Mouse (Mus musculus) forebrain, embryonic 12.5 days (tissue): Measurements from ENCODE around the gene Gpt2. TPM values are rescaled to one million over a fixed set of nuclear protein-coding genes. Genes with fewer than 3 reads are reported as not detected.

Source experiments
- ATAC-seq: fragments of 200-750 bp; cut with Nextera tagmentation; 2 replicates; pipeline ENCODE4 v1.8.0; 2017; ENCODE audit warnings: moderate TSS enrichment; ENCODE audit not compliant: low FRiP score
- H3K27ac ChIP-seq: fragments of 300-500 bp; sonication (generic); 2 replicates; pipeline ENCODE4 v1.5.1; 2016; ENCODE audit warnings: mild to moderate bottlenecking
- H3K27me3 ChIP-seq: fragments of 300-500 bp; sonication (generic); 2 replicates; pipeline ENCODE4 v1.6.1; 2016; ENCODE audit warnings: mild to moderate bottlenecking
- H3K36me3 ChIP-seq: fragments of 300-500 bp; sonication (generic); replicated peaks from 2 replicates; pipeline ENCODE4 v1.6.1; 2016; ENCODE audit warnings: mild to moderate bottlenecking
- H3K4me1 ChIP-seq: fragments of 300-500 bp; sonication (generic); 2 replicates; pipeline ENCODE4 v1.6.1; 2016
- H3K4me2 ChIP-seq: fragments of 300-500 bp; sonication (generic); 2 replicates; pipeline ENCODE4 v1.6.1; 2016; ENCODE audit warnings: mild to moderate bottlenecking, moderate library complexity
- H3K4me3 ChIP-seq: fragments of 300-500 bp; sonication (generic); replicated peaks from 2 replicates; pipeline ENCODE4 v1.5.1; 2016; ENCODE audit warnings: mild to moderate bottlenecking
- H3K9ac ChIP-seq: fragments of 300-500 bp; sonication (generic); 2 replicates; pipeline ENCODE4 v1.6.1; 2016; ENCODE audit warnings: mild to moderate bottlenecking
- H3K9me3 ChIP-seq: fragments of 300-500 bp; sonication (generic); 2 replicates; pipeline ENCODE4 v1.6.1; 2016
- WGBS: fragments of 180-500 bp; shearing (Covaris S2); methylation state at CpG from one replicate; pipeline ENCODE4 v1.1.7; 2016; 5-methylcytosine and 5-hydroxymethylcytosine counted together
- polyA plus RNA-seq: library from polyadenylated mRNA; unstranded; fragments of >200 nt; fragmentation: Nextera tagmentation; extraction: Ambion mirVana; gene quantifications from 2 replicates; pipeline ENCODE4 v1.2.1, GENCODE M21; 2016

Gpt2 gene
- polyA plus RNA-seq, 1 experiment from 2014 or later: 38.3 TPM

GRCm38 (mm10) chr8:85534163-85534562, 41.8 kb downstream of the Gpt2 start:
- WGBS: 83% methylated on average over 1 of the region's 1 CpGs
- no peaks in the 10 kb centered on the region for H3K9me3 ChIP-seq

GRCm38 (mm10) chr8:85536332-85536731, 44.0 kb downstream of the Gpt2 start:
- Histone ChIP-seq H3K36me3 (peaks cover 70% of the 10 kb centered on the region), H3K4me3 (no peak overlapping the region), H3K4me2 (no peak overlapping the region), H3K9me3 (no peaks in the 10 kb centered on the region), H3K27me3 (no peaks in the 10 kb centered on the region), H3K4me1 (no peaks in the 10 kb centered on the region), H3K27ac (no peak overlapping the region), H3K9ac (no peak overlapping the region)
- 96% methylated on average over 2 of the region's 2 CpGs for WGBS
- no peak for ATAC-seq

More at GRCm38 (mm10) chr8:85534163-85534562, 41.8 kb downstream of the Gpt2 start:
- no peak for ATAC-seq
- Histone ChIP-seq H3K36me3 (peaks cover 50% of the 10 kb centered on the region), H3K4me3 (no peak overlapping the region), H3K27me3 (no peaks in the 10 kb centered on the region), H3K27ac (no peak overlapping the region), H3K9ac (no peak overlapping the region), H3K4me2 (no peak overlapping the region), H3K4me1 (no peaks in the 10 kb centered on the region)

GRCm38 (mm10) chr8:85551934-85552333, 59.6 kb downstream of the Gpt2 start:
- H3K4me1 ChIP-seq: peaks cover 8% of the 10 kb centered on the region
- H3K9ac ChIP-seq: no peak overlapping the region
- 98% methylated on average over 1 of the region's 1 CpGs for WGBS
- no peak for ATAC-seq
- H3K4me3 ChIP-seq: no peak overlapping the region
- no peak overlapping the region for H3K4me2 ChIP-seq
- peaks cover 49% of the 10 kb centered on the region for H3K36me3 ChIP-seq
- no peak overlapping the region for H3K27ac ChIP-seq
- H3K9me3 ChIP-seq: no peaks in the 10 kb centered on the region
- H3K27me3 ChIP-seq: no peaks in the 10 kb centered on the region

- Histone ChIP-seq H3K9me3 (no peaks in the 10 kb centered on the region), H3K4me1 (peaks cover 8% of the 10 kb centered on the region), H3K9ac (peak overlapping the region; percentile 94), H3K4me2 (peak overlapping the region; percentile 90), H3K27ac (peak overlapping the region; percentile 90), H3K27me3 (no peaks in the 10 kb centered on the region), H3K4me3 (peak overlapping the region; percentile 99), H3K36me3 (peaks cover 24% of the 10 kb centered on the region)
- WGBS: under 1% methylated on average over 64 of the region's 66 CpGs
- ATAC-seq: peak; percentile 90
Observed at GRCm38 (mm10) chr8:85554391-85555180, 62.2 kb downstream of the Gpt2 start.

GRCm38 (mm10) chr8:85555181-85556145, 63.1 kb downstream of the Gpt2 start, which contains the start of gene Dnaja2:
Gene Dnaja2 (minus strand): TSS chr8:85555344.
- peak within 1 kb of the TSS; percentile 90 for H3K27ac ChIP-seq

GRCm38 (mm10) chr8:85556986-85557600, 64.7 kb downstream of the Gpt2 start:
- no peak for ATAC-seq
- Histone ChIP-seq H3K4me2 (no peak overlapping the region), H3K4me1 (peaks cover 8% of the 10 kb centered on the region), H3K4me3 (no peak overlapping the region), H3K9ac (no peak overlapping the region), H3K36me3 (peaks cover 11% of the 10 kb centered on the region), H3K27ac (no peak overlapping the region), H3K27me3 (no peaks in the 10 kb centered on the region), H3K9me3 (no peaks in the 10 kb centered on the region)
- WGBS: 65% methylated on average over 2 of the region's 2 CpGs

More at GRCm38 (mm10) chr8:85555181-85556145, 63.1 kb downstream of the Gpt2 start, which contains the start of gene Dnaja2:
- Histone ChIP-seq H3K9ac (peak within 1 kb of the TSS; percentile 94), H3K4me3 (peak within 1 kb of the TSS; percentile 99), H3K27me3 (no peaks in the 10 kb centered on the region), H3K36me3 (peaks cover 24% of the 10 kb centered on the region), H3K9me3 (no peaks in the 10 kb centered on the region), H3K4me2 (peak within 1 kb of the TSS; percentile 90), H3K4me1 (peaks cover 8% of the 10 kb centered on the region)
- peak; percentile 94 for ATAC-seq
- WGBS: 1% methylated on average over 58 of the region's 77 CpGs

- no peak overlapping the region for H3K4me2 ChIP-seq
- H3K27me3 ChIP-seq: no peaks in the 10 kb centered on the region
- peaks cover 6% of the 10 kb centered on the region for H3K36me3 ChIP-seq
- H3K4me3 ChIP-seq: no peak overlapping the region
- H3K9me3 ChIP-seq: no peaks in the 10 kb centered on the region
- ATAC-seq: no peak
- H3K4me1 ChIP-seq: peaks cover 8% of the 10 kb centered on the region
- H3K27ac ChIP-seq: no peak overlapping the region
- no peak overlapping the region for H3K9ac ChIP-seq
- WGBS: 77% methylated on average over 3 of the region's 3 CpGs
Observed at GRCm38 (mm10) chr8:85557601-85557986, 65.2 kb downstream of the Gpt2 start.

GRCm38 (mm10) chr8:85559201-85559600, 66.8 kb downstream of the Gpt2 start:
- 94% methylated on average over 1 of the region's 1 CpGs for WGBS

GRCm38 (mm10) chr8:85559966-85560365, 67.6 kb downstream of the Gpt2 start:
- Histone ChIP-seq H3K4me3 (no peak overlapping the region), H3K4me1 (peaks cover 5% of the 10 kb centered on the region), H3K9me3 (no peaks in the 10 kb centered on the region), H3K9ac (no peak overlapping the region), H3K36me3 (no peaks in the 10 kb centered on the region), H3K27me3 (no peaks in the 10 kb centered on the region), H3K4me2 (no peak overlapping the region), H3K27ac (no peak overlapping the region)
- WGBS: 70% methylated on average over 2 of the region's 2 CpGs
- no peak for ATAC-seq

More at GRCm38 (mm10) chr8:85559201-85559600, 66.8 kb downstream of the Gpt2 start:
- no peak overlapping the region for H3K27ac ChIP-seq
- no peak for ATAC-seq
- peaks cover 6% of the 10 kb centered on the region for H3K4me1 ChIP-seq
- H3K36me3 ChIP-seq: no peaks in the 10 kb centered on the region
- no peak overlapping the region for H3K4me2 ChIP-seq
- no peak overlapping the region for H3K9ac ChIP-seq
- H3K9me3 ChIP-seq: no peaks in the 10 kb centered on the region
- no peak overlapping the region for H3K4me3 ChIP-seq
- no peaks in the 10 kb centered on the region for H3K27me3 ChIP-seq

- Histone ChIP-seq H3K36me3 (no peaks in the 10 kb centered on the region), H3K9me3 (no peaks in the 10 kb centered on the region), H3K4me2 (no peak overlapping the region), H3K27me3 (no peaks in the 10 kb centered on the region), H3K9ac (no peak overlapping the region), H3K4me3 (no peak overlapping the region), H3K27ac (no peak overlapping the region), H3K4me1 (no peaks in the 10 kb centered on the region)
- WGBS: 95% methylated on average over 8 of the region's 8 CpGs
- no peak for ATAC-seq
Observed at GRCm38 (mm10) chr8:85563336-85563735, 71.0 kb downstream of the Gpt2 start.

- no peak for ATAC-seq
- H3K9me3 ChIP-seq: no peaks in the 10 kb centered on the region
- H3K4me1 ChIP-seq: no peaks in the 10 kb centered on the region
- H3K4me2 ChIP-seq: no peak overlapping the region
- H3K27me3 ChIP-seq: no peaks in the 10 kb centered on the region
- no peak overlapping the region for H3K9ac ChIP-seq
- 75% methylated on average over 3 of the region's 3 CpGs for WGBS
- no peaks in the 10 kb centered on the region for H3K36me3 ChIP-seq
- no peak overlapping the region for H3K4me3 ChIP-seq
- no peak overlapping the region for H3K27ac ChIP-seq
Observed at GRCm38 (mm10) chr8:85565186-85565585, 72.8 kb downstream of the Gpt2 start.

- H3K9ac ChIP-seq: no peak overlapping the region
- WGBS: 96% methylated on average over 2 of the region's 2 CpGs
- no peaks in the 10 kb centered on the region for H3K4me1 ChIP-seq
- no peaks in the 10 kb centered on the region for H3K9me3 ChIP-seq
- no peaks in the 10 kb centered on the region for H3K27me3 ChIP-seq
- no peak for ATAC-seq
- H3K4me3 ChIP-seq: no peak overlapping the region
- H3K36me3 ChIP-seq: no peaks in the 10 kb centered on the region
- no peak overlapping the region for H3K27ac ChIP-seq
- H3K4me2 ChIP-seq: no peak overlapping the region
Observed at GRCm38 (mm10) chr8:85567801-85568200, 75.4 kb downstream of the Gpt2 start.
